Mouse (Mus musculus) urinary bladder, postnatal 25 days (tissue): ENCODE measurements around the gene Chpf2.
"Not testable (repeated sequence)": the region's sequence is repeated elsewhere in the genome, so short reads cannot be mapped to it uniquely, and the experiment has no call there.

Experiments used
- DNase-seq: peaks from one replicate; pipeline ENCODE4 v3.0.0; 2022; ENCODE audit warnings: low spot score

The Chpf2 gene

DNA sequence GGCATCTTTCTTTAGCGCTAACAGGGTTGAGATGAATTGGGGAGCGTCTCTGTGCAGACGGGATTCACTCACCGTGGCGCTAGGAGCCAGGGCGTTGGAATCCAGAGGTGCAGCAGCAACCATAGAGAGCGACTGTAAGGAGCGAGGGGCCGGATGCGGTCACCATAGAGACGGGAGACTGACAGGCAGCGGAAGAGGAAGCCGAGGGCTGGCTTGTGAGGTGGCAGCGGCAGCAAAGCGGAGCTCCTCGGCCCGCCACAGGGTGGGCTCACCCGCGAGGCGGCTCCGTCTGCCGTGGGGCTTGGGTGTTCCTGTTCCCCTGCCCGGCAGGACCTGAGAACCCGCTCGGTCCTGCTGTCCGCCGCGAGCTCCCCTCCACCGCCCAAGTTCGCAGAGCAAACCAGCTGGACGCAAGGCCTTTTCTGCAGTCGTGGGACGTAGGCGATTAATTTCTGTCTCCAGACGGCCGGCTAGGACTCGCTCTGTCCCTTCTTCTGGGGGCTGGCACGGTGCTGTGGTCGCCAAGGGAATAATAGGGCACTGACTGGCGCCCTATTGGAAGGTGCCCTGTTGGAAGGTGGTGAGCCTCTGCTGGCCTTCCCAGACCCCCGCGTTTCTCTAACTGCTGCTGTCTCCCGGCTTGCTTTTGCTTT lies at the start of gene Chpf2:
Gene Chpf2, plus strand, starts transcription at position 195 of the 653 bp plus-strand sequence.
- peak; percentile 60 for DNase-seq

DNA sequence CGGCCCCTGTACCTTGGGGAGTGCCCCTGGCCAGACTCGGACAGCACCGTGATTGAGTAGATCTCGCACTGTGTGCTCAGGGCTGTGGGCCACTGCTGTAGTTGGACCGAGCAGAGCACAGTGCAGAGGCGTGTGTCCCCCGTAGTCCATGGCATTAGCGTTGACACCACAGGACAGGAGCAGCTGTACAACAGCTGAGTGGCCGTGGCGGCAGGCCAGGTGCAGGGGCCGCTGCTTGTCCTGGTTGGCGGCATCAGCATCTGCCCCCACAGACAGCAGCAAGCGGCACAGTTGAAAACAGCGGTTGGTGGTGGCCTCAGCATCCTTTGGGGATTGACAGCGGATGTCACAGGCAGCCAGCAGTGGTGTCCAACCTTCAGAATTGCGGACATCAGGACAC lies 48.9 kb upstream of the Chpf2 start:
- DNase-seq: no peak

DNA sequence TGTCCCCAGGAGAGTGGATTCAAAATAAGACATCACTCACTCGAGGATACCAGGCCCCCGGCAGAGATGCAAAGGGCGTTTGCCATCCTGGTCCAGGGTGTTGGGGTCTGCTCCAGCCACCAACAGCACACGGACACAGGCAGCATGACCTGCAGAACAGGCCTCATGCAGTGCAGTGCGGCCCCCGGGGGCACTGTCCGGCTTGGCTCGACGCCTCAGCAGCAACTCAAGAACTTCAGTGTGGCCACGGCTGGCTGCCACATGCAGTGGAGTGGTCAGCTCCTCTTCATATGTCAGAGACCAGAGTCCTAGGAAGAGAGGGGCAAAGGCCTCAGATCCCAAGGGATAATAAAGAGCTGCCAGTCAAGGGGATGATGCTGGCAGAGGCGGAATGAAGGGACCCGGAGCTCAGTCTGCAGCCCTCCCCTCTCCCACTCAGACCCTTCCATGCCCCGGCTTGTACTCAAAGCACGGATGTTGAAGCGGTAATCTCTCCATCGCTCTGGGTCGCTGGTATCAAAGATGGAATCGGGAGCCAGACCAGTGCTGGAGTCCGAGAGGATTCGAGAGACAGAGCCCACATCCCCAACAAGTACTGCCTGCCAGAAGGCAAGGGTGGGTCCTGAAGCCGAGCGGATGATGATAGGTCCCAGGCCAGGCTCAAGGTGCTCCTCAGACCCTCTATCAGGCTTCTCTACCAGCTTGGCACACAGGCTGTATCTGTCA lies 46.8 kb upstream of the Chpf2 start:
- DNase-seq: no peak

DNA sequence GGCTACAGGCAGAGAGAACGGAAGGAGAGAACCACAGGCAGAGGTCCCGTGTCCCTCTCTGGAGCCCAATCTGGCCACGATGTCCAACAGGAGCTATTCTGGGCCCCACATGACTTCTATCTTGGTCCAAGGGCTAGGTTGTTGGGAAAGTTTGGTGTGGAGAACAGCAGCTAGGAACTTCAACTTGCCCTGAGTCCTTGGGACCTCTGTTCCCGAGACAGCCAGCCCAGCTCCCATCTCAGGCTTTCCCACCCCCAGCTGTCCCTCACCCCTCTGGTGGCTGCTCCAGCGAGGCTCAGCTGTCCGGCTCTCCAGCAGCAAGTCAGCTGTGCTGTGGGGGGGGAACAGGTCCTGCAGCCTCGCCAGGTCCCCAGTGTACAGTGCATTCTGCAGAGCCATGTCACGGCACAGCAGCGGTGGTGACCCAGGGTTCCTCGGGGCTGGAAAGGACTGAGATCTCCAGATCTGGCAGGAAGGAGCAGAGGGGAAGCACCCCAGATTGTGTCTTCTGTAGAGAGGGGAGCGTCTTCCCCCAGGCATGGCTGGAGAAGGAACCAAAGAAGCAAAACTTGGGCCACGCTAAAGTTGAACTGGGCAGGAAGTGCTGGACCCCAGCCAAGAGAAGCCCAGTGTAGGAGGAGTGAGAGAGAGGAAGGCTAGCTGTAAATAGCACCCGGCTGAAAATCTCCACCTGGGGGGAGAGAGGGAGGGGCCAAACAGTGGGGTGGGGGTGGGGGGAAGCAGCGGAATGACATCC lies 46.0 kb upstream of the Chpf2 start, which contains the start of gene Asb10:
Gene Asb10, minus strand, starts transcription at position 592 of the 757 bp plus-strand sequence.
- peak; percentile 43 for DNase-seq

DNA sequence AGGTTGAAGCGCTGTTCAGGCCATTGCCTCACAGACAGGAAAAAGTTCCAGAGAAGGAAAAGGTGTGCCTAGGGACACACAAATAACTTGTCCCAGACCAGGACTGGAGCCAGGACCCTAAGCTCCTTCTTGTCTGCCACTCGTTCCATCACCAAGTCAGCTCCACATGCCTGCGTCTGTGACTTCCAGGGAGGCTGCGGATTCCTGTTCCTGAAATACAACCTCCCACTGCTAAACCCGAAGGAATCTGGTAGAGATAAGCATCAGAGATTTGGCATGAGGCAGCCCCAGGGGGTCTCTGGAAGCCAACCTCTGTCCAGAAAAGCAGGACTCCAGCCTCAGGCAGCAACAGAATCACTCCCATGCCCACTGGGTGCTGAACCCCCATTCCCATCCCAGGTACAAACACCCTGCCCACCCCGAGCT lies 45.4 kb upstream of the Chpf2 start:
- no peak for DNase-seq

DNA sequence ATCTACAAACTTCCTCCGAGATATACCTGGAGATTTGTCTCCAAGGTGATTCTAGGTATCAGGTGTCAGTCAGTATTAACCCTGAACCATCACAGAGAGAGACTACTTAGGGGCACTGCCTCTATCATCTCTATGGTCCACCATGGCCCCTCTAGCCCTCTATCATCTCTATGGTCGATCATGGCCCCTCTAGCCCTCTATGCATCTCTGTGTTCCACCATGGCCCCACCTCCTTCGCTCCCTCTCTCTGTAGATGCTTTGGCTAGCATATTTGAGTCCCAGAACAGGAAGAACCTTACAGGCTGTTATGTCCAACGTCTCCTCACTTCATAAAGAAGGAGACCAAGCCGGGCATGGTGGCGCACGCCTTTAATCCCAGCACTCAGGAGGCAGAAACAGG lies 43.9 kb upstream of the Chpf2 start:
- no peak for DNase-seq

DNA sequence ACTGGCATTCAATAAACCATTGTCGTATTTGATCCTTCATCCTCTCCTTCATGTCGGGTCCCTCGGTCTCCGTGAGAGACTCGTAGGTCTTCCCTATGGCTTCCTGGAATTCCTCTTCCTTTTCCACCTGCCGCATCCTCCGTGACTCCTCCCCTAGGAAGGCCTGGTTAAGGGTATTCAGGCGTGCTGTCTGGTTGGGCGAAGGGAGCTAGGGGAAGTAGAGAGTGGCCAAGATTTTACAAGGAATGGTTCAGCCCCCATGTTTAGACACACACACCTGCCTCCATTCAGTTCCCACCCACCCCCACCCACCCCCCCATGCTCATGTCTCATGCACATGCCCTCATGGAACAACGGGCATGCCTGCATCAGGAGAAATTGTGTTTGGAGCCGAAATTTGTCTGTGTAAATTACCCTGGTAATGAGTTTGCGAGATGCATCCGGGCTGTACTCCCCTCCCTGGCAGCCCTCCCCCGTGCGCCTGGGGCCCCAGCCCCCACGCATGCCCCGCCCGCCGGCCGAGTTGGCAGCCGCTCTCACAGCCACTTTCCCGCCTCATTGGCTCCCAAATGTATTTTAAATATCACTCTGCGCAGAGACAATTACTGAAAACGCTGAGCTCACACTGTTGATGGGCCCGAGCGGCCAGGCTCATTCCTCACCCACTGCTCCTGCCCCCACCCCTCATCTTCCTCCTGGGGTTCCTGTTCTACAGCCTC lies 35.8 kb upstream of the Chpf2 start:
- DNase-seq: no peak

DNA sequence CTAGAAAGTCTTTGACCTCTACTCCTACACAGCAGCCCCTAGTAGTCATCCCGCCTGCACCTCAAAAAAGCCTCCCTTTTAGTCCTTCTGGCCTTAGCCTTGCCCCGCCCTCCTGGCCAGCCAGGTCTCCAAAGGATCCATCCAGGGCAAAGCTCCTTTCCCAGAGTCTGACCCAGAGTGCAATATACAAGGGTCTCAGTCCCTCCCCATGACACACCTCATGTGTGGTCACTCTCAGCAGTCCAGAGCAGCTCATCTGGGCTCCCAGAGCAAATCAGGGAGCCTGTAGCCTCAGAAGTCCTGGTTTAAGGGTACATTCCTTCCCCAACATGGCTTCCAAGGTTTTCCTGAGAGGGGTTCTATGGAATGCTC lies 35.2 kb upstream of the Chpf2 start:
- no peak for DNase-seq

DNA sequence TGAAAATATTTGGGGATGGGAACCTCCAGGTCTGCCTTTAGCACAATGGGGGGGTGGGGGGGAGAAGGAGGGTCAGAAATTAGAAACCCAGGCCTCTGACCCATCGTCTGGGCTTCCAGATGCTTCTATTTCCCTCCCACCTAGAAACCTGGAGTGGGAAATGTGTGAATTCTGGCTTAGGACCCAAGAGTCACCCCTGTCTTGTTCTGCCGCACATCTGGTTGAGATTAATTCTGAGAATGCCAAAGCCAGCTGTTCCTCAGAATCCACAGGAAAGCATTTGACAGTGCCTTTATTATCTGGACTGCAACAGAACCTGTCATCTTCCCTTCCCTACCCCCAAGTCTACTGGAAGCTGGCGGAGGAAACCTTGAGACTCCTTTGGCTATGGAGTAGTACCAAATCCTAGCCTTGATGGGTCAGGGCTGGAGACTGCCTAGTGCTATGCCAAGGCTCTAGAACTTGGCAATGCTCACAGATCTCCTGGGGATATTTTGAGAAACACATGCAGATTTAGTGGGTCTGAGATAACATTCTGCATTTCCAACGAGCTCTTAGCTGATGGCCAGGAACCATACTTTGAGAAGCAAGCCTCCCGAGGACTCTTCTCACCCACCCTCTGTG lies 32.8 kb upstream of the Chpf2 start:
- no peak for DNase-seq

DNA sequence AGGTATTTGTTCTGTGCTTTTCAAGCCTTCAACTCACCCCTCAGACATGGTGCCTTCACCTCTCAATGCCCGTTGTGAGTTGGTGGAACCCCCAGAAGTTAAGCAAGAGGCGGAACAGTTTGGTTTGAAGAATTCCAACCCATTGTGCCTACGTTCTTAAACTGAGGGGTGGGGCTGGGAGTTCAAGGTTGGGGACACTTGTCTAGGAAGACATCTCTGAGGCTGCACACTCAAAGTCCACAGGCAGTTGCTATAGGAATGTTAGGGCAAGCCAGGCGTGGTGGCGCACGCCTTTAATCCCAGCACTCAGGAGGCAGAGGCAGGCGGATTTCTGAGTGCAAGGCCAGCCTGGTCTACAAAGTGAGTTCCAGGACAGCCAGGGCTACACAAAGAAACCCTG lies 31.2 kb upstream of the Chpf2 start:
- not testable (repeated sequence) for DNase-seq

DNA sequence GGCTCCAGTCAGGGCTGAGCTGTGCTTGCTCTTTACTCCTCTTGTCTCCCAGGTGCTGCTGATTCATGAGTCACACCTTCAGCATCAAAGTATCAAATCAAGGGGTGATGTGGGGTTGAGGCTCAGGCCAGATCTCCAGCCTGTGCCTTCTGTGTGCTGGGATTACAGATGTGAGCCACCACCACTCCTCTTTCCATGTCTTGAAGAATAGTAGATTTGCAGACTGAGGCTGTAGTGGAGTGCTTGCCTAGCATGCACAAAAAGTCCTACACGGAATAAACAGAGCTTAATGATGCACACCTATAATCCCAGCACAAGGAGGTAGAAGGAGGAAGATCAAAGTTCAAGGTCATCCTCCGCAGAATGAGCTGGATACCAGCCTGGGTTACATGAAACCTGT lies 29.8 kb upstream of the Chpf2 start, which contains the start of gene 4931409K22Rik:
Gene 4931409K22Rik, minus strand, starts transcription at position 101 of the 400 bp plus-strand sequence.
- no peak for DNase-seq

DNA sequence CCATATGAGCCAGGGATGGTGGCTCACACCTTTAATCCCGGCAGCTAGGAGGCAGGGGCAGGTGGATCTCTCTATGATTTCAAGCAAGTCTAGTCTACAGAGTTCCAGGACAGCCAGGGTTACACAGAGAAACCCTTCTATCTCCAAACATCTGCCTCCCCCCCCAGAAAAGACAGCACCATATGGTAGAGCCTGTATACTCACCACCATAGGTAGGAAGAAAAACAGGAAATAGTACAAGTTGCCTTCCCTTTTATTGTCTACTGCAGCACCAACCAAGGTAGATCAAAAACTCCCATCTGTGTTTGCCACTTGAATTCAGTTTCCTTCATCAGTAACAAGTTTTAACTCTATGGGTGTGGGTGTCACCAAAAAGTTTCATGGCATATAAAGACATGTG lies 10.6 kb upstream of the Chpf2 start:
- DNase-seq: no peak

DNA sequence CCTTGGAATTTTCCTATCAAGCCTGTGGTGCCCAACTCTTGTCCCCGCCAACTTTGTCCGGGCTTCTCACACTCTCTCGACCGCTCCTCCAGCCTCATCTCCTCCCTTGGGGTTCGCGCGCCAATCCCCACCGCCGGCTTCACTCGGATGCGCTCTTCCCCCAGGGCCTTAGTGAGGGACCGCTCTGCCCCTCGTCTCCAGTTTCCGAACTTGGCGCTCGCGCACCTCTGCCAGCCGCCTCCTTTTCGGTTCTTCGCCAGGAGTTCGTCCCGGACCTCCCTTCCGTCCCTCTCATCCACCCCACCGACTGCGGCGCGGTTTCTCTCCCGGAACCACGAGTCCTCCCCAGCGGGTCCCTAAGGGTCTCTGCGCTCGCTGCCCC lies 9.7 kb upstream of the Chpf2 start:
- no peak for DNase-seq

DNA sequence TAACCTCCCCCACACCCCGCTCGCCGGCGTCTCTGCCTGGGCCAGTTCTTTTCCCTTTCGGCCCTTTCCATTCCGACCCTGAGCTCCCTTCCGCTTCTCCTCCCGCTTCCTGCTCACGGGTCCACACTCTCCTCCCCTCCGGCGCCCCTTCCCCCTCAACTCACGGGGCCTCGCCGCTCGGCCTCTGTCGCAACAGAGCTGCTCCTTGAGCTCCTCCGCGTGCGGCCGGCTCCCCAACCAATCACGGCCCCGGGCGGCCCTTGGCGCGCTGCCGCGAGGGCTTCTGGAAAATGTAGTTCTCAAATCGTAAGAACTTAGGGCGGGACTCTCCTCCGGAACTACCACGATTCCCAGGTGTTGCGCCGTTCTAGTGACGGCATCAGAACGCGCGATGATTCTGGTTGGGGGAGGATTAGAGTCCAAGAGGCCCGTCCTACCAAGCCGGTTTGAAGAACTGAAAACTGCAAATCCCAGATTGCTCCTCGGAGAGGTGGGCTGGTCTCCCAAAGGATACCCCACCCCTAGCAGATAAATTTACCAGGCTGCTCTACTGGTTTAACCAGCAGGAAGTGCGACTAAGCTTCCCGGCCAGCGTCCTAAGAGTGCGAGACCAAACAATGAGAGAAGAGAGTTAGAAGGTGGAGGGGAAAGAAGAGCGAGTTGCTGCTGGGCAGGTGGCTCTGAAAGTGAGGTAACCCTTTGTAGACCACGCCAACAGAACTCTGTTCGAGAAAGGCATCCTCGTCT lies 9.2 kb upstream of the Chpf2 start, which contains the start of gene Abcf2:
Gene Abcf2, minus strand, starts transcription at position 285 of the 747 bp plus-strand sequence.
- DNase-seq: peak; percentile 99

DNA sequence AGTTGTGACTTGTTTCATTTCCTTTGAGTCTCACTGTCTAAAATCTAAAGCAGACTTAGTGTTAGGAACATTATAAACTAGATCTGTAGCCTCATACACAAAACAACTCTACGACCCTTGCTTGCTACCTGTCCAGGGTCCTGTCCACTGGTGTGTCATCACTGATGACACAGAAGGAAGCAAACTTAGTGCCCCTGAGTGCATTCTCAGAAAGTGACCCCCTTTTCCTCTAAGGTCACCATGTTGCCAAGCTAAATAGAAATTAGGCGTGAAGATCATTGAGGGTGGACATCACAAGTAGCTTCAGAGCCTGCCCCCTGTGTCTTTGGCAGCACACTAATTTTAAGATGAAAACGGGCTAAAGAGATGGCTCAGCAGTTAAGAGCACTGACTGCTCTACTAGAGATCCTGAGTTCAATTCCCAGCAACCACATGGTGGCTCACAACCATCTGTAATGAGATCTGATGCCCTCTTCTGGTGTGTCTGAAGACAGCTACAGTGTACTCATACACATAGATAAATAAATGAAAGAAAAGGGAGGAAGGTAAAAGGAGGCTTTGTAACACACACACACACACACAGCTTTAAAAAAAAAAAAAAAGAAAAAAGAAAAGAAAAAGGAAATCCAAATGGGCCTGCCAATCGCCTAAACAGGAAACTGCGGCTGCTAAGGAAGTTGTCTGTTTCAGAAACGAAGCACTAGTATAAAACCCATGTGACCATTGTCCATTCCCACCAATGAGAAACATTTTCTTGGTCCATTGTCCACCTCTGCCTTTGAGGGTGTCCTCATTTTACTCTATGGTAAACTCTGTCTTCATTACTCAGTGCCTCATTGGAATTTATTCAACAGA lies 8.2 kb upstream of the Chpf2 start:
- DNase-seq: no peak

DNA sequence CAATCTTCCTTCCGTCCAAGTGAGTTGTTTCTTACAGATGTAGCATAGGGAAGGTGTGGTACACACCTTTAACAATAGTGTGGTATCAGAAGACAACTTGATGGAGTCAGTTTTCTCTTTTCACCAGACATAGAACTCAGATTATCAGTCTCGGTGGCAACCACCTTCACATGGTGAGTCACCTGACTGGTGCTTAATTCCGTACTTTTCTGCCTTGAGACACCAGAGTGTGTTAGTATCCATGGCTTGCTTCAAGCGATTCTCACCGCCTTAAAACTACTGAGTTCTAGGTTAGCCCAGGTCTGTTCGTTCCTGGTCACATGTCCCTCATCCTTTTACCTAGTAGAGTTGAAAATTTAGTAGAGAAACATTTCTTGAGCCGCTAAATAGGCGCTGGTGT lies 435 bp upstream of the Chpf2 start:
- DNase-seq: no peak

DNA sequence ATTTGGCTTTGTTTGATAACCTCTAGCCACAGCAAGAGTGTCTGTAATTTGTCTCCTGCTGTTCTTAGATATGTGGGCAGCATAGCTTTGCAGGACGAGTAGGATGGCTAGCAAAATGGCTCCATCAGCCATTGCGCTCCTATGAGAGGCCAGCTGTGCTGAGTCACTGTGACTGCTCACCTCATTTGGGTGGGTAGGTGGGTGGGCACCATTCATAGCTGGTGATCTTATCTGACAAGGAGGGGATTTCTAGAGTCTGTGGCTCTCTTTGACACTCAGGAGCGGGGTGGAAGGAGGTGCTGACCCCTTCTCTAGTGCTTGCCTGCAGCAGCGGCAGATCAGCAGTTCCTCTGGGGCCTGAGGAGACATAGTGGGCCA lies 648 bp downstream of the Chpf2 start:
- no peak for DNase-seq

DNA sequence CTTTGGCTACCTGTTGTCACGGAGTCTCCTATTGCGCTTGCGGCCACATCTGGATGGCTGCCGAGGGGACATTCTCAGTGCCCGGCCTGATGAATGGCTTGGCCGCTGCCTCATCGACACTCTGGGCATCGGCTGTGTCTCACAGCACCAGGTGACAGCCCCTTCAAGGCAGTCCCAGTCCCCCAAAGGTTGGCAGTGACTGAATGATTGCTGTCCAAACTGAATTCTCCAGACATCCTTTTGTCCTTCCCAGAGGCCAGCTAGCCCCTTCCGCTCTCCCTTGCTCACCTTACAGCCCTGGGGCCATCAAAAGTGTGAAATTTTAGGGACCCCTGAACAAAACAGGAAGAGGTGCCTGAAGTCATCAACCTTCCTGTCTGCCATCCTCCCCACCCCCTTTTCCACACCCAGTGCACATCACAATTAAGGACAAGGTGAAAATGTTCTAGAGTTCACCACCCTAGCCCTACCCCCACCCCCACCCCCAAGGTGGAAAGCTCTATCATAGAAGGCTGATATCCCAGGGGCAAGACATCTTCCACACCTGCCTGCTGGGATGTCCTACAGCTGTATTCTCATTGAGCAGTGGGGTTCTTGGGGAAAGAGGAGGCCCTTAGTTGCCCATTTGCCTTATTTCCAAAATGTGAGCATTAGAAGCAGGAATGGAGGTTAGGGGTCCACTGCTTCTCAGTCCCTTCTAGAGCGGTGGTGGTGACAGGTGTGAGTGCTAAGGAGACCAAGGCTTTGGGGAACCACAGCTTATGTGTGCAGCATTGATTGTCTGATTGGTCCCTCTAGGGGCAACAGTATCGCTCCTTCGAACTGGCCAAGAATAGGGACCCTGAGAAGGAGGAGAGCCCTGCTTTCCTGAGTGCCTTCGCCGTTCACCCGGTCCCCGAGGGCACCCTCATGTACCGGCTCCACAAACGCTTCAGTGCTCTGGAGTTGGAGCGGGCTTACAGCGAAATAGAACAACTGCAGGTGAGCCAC lies 3.3 kb downstream of the Chpf2 start:
- DNase-seq: no peak

DNA sequence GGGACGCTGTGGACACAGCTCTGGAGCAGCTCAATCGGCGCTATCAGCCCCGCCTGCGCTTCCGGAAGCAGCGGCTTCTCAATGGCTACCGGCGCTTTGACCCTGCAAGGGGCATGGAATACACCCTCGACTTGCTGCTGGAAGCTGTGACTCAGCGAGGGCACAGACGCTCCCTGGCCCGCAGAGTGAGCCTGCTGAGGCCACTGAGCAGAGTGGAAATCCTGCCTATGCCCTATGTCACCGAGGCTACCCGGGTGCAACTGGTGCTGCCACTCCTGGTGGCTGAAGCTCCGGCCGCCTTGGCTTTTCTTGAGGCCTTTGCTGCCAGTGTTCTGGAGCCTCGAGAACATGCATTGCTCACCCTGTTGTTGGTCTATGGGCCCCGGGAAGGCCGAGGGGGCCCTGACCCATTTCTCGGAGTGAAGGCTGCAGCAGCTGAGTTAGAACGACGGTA lies 4.8 kb downstream of the Chpf2 start:
- DNase-seq: no peak
